Mouse (Mus musculus) myocyte (in vitro differentiated cells): ENCODE data around the gene Snapc2.

ENCODE experiments used
- CEBPB ChIP-seq: IDR thresholded peaks from 2 replicates; pipeline ENCODE4 v1.6.1; 2011; ENCODE audit warnings: mild to moderate bottlenecking, moderate library complexity; ENCODE audit not compliant: poor library complexity, insufficient read depth, severe bottlenecking
- E2F4 ChIP-seq: IDR thresholded peaks from one replicate; pipeline ENCODE4 v1.6.1; 2011; ENCODE audit warnings: mild to moderate bottlenecking, control low read depth, moderate library complexity; ENCODE audit not compliant: insufficient read depth
- MAX ChIP-seq: IDR thresholded peaks from one replicate; pipeline ENCODE4 v1.6.1; 2011; ENCODE audit warnings: low read depth, mild to moderate bottlenecking, control low read depth
- MYOD1 ChIP-seq, 3 experiments: IDR thresholded peaks; one replicate each; pipeline ENCODE4 v1.6.1; 2011; ENCODE audit warnings: control low read depth in 2 of 3, low read depth in 2 of 3, mild to moderate bottlenecking in 2 of 3, moderate library complexity in 1 of 3; ENCODE audit not compliant: insufficient read length in 2 of 3, control insufficient read depth in 1 of 3
- POLR2A ChIP-seq: IDR thresholded peaks from one replicate; pipeline ENCODE4 v1.6.1; 2011; ENCODE audit warnings: low read depth, mild to moderate bottlenecking, control low read depth, moderate library complexity; ENCODE audit not compliant: insufficient read length
- POLR2AphosphoS2 ChIP-seq: IDR thresholded peaks from one replicate; pipeline ENCODE4 v1.6.1; 2011; ENCODE audit warnings: low read depth, control low read depth; ENCODE audit not compliant: insufficient read length
- SRF ChIP-seq: IDR thresholded peaks from one replicate; pipeline ENCODE4 v1.6.1; 2011; ENCODE audit warnings: low read depth; ENCODE audit not compliant: control insufficient read depth, insufficient read length
- TCF12 ChIP-seq: IDR thresholded peaks from one replicate; pipeline ENCODE4 v1.6.1; 2011; ENCODE audit warnings: mild to moderate bottlenecking, control low read depth; ENCODE audit not compliant: poor library complexity, insufficient read depth, severe bottlenecking
- TCF3 ChIP-seq: IDR thresholded peaks from one replicate; pipeline ENCODE4 v1.6.1; 2011; ENCODE audit warnings: low read depth, control low read depth; ENCODE audit not compliant: insufficient read length
- USF1 ChIP-seq: IDR thresholded peaks from one replicate; pipeline ENCODE4 v1.6.1; 2011; ENCODE audit warnings: low read depth, mild to moderate bottlenecking, control low read depth, moderate library complexity

DNA sequence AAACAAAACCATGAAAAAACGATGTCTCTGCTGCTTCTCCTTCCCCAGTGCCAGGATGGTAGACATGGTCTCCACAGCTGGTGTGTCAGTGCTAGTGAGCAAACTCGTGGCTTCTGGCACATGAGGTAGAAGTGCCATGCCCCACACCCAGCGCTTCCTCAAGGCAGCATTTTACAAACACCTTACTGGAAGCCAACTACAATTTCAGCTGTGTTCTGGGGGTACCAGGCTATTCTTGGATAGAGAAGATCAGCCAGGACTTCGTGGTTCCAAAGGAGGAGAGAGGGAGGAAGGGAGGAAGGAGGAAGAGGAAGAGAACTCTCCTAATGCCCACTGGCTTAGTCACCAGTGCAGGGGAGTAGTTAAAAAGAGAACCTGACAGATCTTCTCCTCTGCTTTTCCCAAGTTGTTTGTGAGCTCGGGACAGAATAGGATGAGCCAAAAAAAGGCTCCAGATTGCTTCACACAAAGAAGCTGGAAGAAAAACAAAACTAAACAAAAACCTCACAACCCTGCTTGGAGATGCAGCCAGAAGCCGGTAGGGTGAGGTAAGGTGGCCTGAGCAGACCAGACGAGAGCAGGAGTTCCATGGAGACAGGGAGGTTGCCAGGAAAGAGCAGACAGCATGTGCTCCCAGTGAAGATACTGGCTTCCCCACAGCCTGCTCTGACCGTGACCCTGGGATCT lies 10.4 kb downstream of the Snapc2 start:
- TF ChIP-seq MYOD1 (IDR thresholded peaks at IDR 0.05; ENCODE audit: control insufficient read depth in 1 of 3, insufficient read length in 2 of 3, low read depth in 2 of 3) (no peak), TCF12 (no peak), POLR2A (no peak), POLR2AphosphoS2 (no peak), CEBPB (no peak), USF1 (no peak), TCF3 (no peak), E2F4 (no peak), SRF (no peak), MAX (no peak)
